Mouse (Mus musculus): ENCODE measurements around the gene Olfr137.

The Olfr137 gene

GRCm38 (mm10) chr17:38307470-38307869 is at the start of gene Olfr137:
Gene Olfr137, minus strand, starts transcription at chr17:38307570.
- DNase-seq: no peak

GRCm38 (mm10) chr17:38329531-38329930 is 22.2 kb upstream of the Olfr137 start, which contains the start of gene Olfr136:
Gene Olfr136, plus strand, starts transcription at chr17:38329831.
- DNase-seq: no peak

GRCm38 (mm10) chr17:38260735-38261134 is 46.6 kb downstream of the Olfr137 start, which contains the start of gene Olfr138:
Gene Olfr138, plus strand, starts transcription at chr17:38261035.
- DNase-seq: no peak

Measured in lung, postnatal 36 days (tissue).